Mouse (Mus musculus) kidney, adult 2 months (tissue): ENCODE data around the gene 1700016K19Rik.

Experiments
- CTCF ChIP-seq: fragments of 200-500 bp; conservative IDR thresholded peaks from 2 replicates; pipeline ENCODE4 v1.5.1; 2011; ENCODE audit warnings: low read depth, mild to moderate bottlenecking, control low read depth, low read length, moderate library complexity, mixed read lengths; ENCODE audit not compliant: insufficient read depth, insufficient read length
- POLR2A ChIP-seq: fragments of 200-500 bp; IDR thresholded peaks from one replicate; pipeline ENCODE4 v1.6.1; 2011; ENCODE audit warnings: low read depth, low read length, control low read depth

DNA sequence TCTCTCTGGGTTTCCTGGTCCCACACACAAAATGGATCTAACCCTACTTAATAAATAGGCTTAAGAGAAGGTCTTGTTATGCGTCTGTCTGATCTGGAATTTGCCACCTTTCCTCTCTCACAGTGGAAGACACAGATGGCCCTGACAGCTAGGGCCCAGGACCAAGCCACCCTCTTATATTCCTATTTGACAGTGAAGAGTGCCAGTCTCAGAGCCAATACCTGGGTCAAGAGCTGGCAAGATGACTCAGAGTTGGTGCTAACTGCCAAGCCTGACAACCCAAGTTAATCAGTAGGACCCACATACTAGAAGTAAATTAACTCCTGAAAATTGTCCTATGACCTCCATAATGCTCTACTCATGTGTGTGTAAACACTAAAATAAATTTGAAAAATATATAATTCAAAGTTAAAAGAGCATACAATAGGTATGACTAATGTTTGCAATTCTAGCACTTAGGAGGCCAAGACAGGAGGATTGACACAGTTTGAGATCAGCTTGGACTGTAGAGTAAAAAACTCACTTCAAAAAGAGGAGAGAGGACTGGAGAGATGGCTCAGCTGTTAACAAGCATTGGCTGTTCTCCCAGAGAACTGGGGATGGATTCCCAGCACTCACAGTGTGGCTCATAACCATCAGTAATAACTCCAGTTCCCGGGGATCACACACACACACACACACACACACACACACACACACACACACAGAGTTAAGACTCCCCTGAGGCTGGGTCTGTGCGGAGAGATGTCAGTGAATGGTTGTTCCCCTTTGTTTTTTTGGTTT lies 39.8 kb downstream of the 1700016K19Rik start:
- no peak for TF ChIP-seq CTCF
- TF ChIP-seq POLR2A = no peak
